Mouse (Mus musculus): Measurements from ENCODE around the gene Btbd35f9. TPM values are rescaled to one million over a fixed set of nuclear protein-coding genes. Genes with fewer than 3 reads are reported as not detected.

Gene Btbd35f9
- polyA plus RNA-seq (2012; rRNA removed), result not detected in 2 replicates

DNA sequence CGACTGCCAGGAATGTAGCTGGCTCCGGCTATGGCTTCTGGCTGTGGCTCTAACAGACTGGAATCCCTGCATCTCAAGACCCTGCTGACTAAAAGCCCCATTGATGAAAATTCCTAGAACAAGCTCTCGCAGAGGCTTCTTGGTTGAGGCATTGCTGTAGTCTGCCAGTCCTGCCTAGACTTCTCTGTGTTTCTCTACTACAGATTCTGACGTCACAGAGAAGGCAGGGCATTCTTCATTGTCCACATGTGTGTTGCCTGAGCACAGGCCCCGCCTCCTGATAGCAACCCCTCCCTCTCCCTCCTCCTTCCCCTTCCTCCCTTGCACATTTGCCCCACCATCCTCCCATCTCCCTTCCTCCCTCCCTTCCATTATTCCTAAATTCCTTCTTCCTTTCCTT is at the start of gene Btbd35f9:
Gene Btbd35f9 (minus strand): TSS at position 101 of the 400 bp plus-strand sequence.

Other genes with a start within 250 kb of the Btbd35f9 start
- gene Btbd35f6, start 205.0 kb downstream of the Btbd35f9 start, polyA plus RNA-seq (2012; rRNA removed), result not detected in 2 replicates
- not detected in 2 replicates for gene Gm21870, start 174.7 kb downstream of the Btbd35f9 start, polyA plus RNA-seq (2012; rRNA removed)
- not detected in 2 replicates for gene Spin2g, start 77.2 kb upstream of the Btbd35f9 start, polyA plus RNA-seq (2012; rRNA removed)